Comparison of ENCODE assay signal across 9 mouse cellular contexts in genomic region chr8:90869920-90870777, GRCm38 (mm10). TPM values are rescaled to one million over a fixed set of nuclear protein-coding genes. Genes with fewer than 3 reads are reported as not detected.
DNase-seq lines count a peak whose midpoint lies in the region; ATAC-seq and TF ChIP-seq lines count a peak whose summit lies in the region.
"Had no signal": no experiment of that assay in that cellular context is flagged by ENCODE, and none has a peak within 500 bp of the region (broad histone marks: within the 10 kb centered on the region; RNA-seq: fewer than 3 reads in every experiment).

No protein-coding gene starts in this region.

- no peaks in the 10 kb centered on the region for H3K9me3 ChIP-seq in intestine, postnatal 0 days (ENCODE audit: control insufficient read depth)
- H3K9me3 ChIP-seq in limb, embryonic 12.5 days: no peaks in the 10 kb centered on the region
- no peaks in the 10 kb centered on the region for H3K9me3 ChIP-seq in neural tube, embryonic 13.5 days

- peaks cover 36% of the 10 kb centered on the region for H3K4me1 ChIP-seq in brown adipose tissue, adult 24 weeks (ENCODE audit: control insufficient read depth, insufficient read depth, insufficient read length, low read length)
- H3K4me1 ChIP-seq in intestine, postnatal 0 days (replicated peaks; ENCODE audit: control insufficient read depth, insufficient read depth, low read length): peaks cover 20% of the 10 kb centered on the region
- peaks cover 31% of the 10 kb centered on the region for H3K4me1 ChIP-seq in limb, embryonic 12.5 days (replicated peaks)
- peaks cover 48% of the 10 kb centered on the region for H3K4me1 ChIP-seq in neural tube, embryonic 13.5 days (replicated peaks)

- TF ChIP-seq CTCF in intestine, postnatal 0 days (IDR thresholded peaks at IDR 0.05; ENCODE audit: low read depth): no peak

- peak overlapping the region; percentile 84 for H3K27ac ChIP-seq in brown adipose tissue, adult 24 weeks (replicated peaks; ENCODE audit: low read depth, low read length)
- no peak overlapping the region for H3K27ac ChIP-seq in intestine, postnatal 0 days (ENCODE audit: low read depth, low read length)
- peak overlapping the region; percentile 12; the same call in 1 of the 2 replicates for H3K27ac ChIP-seq in limb, embryonic 12.5 days
- peak overlapping the region; percentile 94 for H3K27ac ChIP-seq in neural tube, embryonic 13.5 days (replicated peaks)

- peak overlapping the region; percentile 54 for H3K4me2 ChIP-seq in intestine, postnatal 0 days (replicated peaks; ENCODE audit: low read depth)
- peak overlapping the region; percentile 25 for H3K4me2 ChIP-seq in limb, embryonic 12.5 days
- peak overlapping the region; percentile 47 for H3K4me2 ChIP-seq in neural tube, embryonic 13.5 days

- 24% methylated on average over 22 of the region's 22 CpGs for WGBS in intestine, postnatal 0 days
- WGBS in limb, embryonic 12.5 days: 10% methylated on average over 22 of the region's 22 CpGs
- WGBS in neural tube, embryonic 13.5 days: 5% methylated on average over 22 of the region's 22 CpGs

- H3K36me3 ChIP-seq in intestine, postnatal 0 days (ENCODE audit: control insufficient read depth, insufficient read depth): no peaks in the 10 kb centered on the region
- no peaks in the 10 kb centered on the region for H3K36me3 ChIP-seq in limb, embryonic 12.5 days
- H3K36me3 ChIP-seq in neural tube, embryonic 13.5 days: no peaks in the 10 kb centered on the region

- ATAC-seq in frontal cortex, adult (ENCODE audit: low TSS enrichment): peak; percentile 50
- 0 out of 2 replicates have a peak, but pooled peaks have one; percentile 3 for ATAC-seq in intestine, postnatal 0 days
- no peak for ATAC-seq in limb, embryonic 12.5 days (ENCODE audit: insufficient number of reproducible peaks, insufficient read depth, low FRiP score, low TSS enrichment, low read depth)
- peak; percentile 89 for ATAC-seq in neural tube, embryonic 13.5 days (ENCODE audit: low read depth)

- no peak overlapping the region for H3K9ac ChIP-seq in intestine, postnatal 0 days (ENCODE audit: low read depth, low read length)
- no peak overlapping the region for H3K9ac ChIP-seq in limb, embryonic 12.5 days (replicated peaks)
- peak overlapping the region; percentile 54 for H3K9ac ChIP-seq in neural tube, embryonic 13.5 days

- H3K4me3 ChIP-seq in brown adipose tissue, adult 24 weeks (ENCODE audit: insufficient read depth, low read depth, low read length): peak overlapping the region; percentile 23
- no peak overlapping the region for H3K4me3 ChIP-seq in intestine, postnatal 0 days (ENCODE audit: low read depth, low read length)
- H3K4me3 ChIP-seq in limb, embryonic 12.5 days (replicated peaks): no peak overlapping the region
- H3K4me3 ChIP-seq in neural tube, embryonic 13.5 days: peak overlapping the region; percentile 14; the same call in 1 of the 2 replicates
- H3K4me3 ChIP-seq: erythroblast, embryonic 14.5 days had no signal

- peak; percentile 80 for DNase-seq in ES-CJ7 (ENCODE audit: low read depth, low spot score)
- no peak for DNase-seq in spleen, adult 12 weeks (ENCODE audit: low spot score)
- DNase-seq in yolk sac, embryonic 10.5 days (ENCODE audit: low spot score): no peak

- no peaks in the 10 kb centered on the region for H3K27me3 ChIP-seq in intestine, postnatal 0 days (replicated peaks; ENCODE audit: control insufficient read depth, insufficient read depth, low read length)
- no peaks in the 10 kb centered on the region for H3K27me3 ChIP-seq in limb, embryonic 12.5 days
- no peaks in the 10 kb centered on the region for H3K27me3 ChIP-seq in neural tube, embryonic 13.5 days

RNA-seq across cellular contexts. Expression of gene Chd9, which starts 42.0 kb away (rescaled TPM):
- polyA plus RNA-seq in brown adipose tissue, adult 24 weeks (2012; ENCODE audit: insufficient read depth, insufficient read length, missing spikeins): 33.4 and 36.3 TPM in 2 replicates
- polyA plus RNA-seq in intestine, postnatal 0 days (2015; fragmentation: Nextera tagmentation; extraction: Ambion mirVana): 234 and 236 TPM in 2 replicates
- 81.2 and 81.9 TPM in 2 replicates for polyA plus RNA-seq in limb, embryonic 12.5 days (2016; fragmentation: Nextera tagmentation; extraction: Ambion mirVana)
- 78.3 and 83.7 TPM in 2 replicates for polyA plus RNA-seq in neural tube, embryonic 13.5 days (2015; fragmentation: Nextera tagmentation; extraction: Ambion mirVana)

RNA-seq across cellular contexts. Expression of gene Gm19935, which starts 53.0 kb away (rescaled TPM):
- not detected in 2 replicates for polyA plus RNA-seq in brown adipose tissue, adult 24 weeks (2012; ENCODE audit: insufficient read depth, insufficient read length, missing spikeins)
- polyA plus RNA-seq in intestine, postnatal 0 days (2015; fragmentation: Nextera tagmentation; extraction: Ambion mirVana): 0.16 TPM in 1 of 2 replicates, not detected in the other
- not detected in 2 replicates for polyA plus RNA-seq in limb, embryonic 12.5 days (2016; fragmentation: Nextera tagmentation; extraction: Ambion mirVana)
- polyA plus RNA-seq in neural tube, embryonic 13.5 days (2015; fragmentation: Nextera tagmentation; extraction: Ambion mirVana): 1.7 and 2.0 TPM in 2 replicates
- polyA plus RNA-seq: erythroblast, embryonic 14.5 days had no signal

Comparison
In these comparisons a context has a peak if more than half of its experiments do, and no peak if none do; other contexts are left out.
1. H3K4me3 ChIP-seq: peak in brown adipose tissue, adult 24 weeks (single experiment) and neural tube, embryonic 13.5 days (single experiment); none in intestine, postnatal 0 days (single experiment) and limb, embryonic 12.5 days (single experiment).
2. Peak in every context shown above with its lines, with median percentiles within 50 percentile points of each other: H3K4me2 ChIP-seq.